Mouse (Mus musculus) regulatory T cell (primary cell): ENCODE data around the gene Ap1m1.

Experiments
- in situ Hi-C: fragments of 300-600 bp; cut with MboI, MseI; formaldehyde crosslinking; loops from one replicate; pipeline ENCODE4 v1.15.1; 2025; ENCODE audit warnings: high pct_unique_total_duplicates

Gene Ap1m1

GRCm38 (mm10) chr8:72289051-72289450 is 49.2 kb downstream of the Ap1m1 start:
- in situ Hi-C loops, result no loop called here

- in situ Hi-C loops, result no loop called here
Observed at GRCm38 (mm10) chr8:72291104-72291503, 51.3 kb downstream of the Ap1m1 start.

GRCm38 (mm10) chr8:72293309-72293708 is 53.5 kb downstream of the Ap1m1 start:
- in situ Hi-C loops, result no loop called here

- in situ Hi-C loops, result no loop called here
Observed at GRCm38 (mm10) chr8:72295125-72295524, 55.3 kb downstream of the Ap1m1 start.

- in situ Hi-C loops, result no loop called here
Observed at GRCm38 (mm10) chr8:72295679-72296078, 55.9 kb downstream of the Ap1m1 start.

- in situ Hi-C loops, result no loop called here
Observed at GRCm38 (mm10) chr8:72296561-72296960, 56.7 kb downstream of the Ap1m1 start.

- in situ Hi-C loops, result no loop called here
Observed at GRCm38 (mm10) chr8:72298928-72299327, 59.1 kb downstream of the Ap1m1 start.

GRCm38 (mm10) chr8:72300654-72301400 is 61.0 kb downstream of the Ap1m1 start:
- in situ Hi-C loops, result no loop called here

- in situ Hi-C loops, result no loop called here
Observed at GRCm38 (mm10) chr8:72301497-72301896, 61.7 kb downstream of the Ap1m1 start.

GRCm38 (mm10) chr8:72302986-72303612 is 63.3 kb downstream of the Ap1m1 start:
- in situ Hi-C loops, result no loop called here

- in situ Hi-C loops, result no loop called here
Observed at GRCm38 (mm10) chr8:72303633-72304032, 63.8 kb downstream of the Ap1m1 start.

GRCm38 (mm10) chr8:72305210-72305905 is 65.5 kb downstream of the Ap1m1 start, which contains the start of gene Gm10282:
Gm10282 (minus strand) TSS chr8:72305260.
- in situ Hi-C loops, result loop anchor here (5.0 kb wide), 1 partner anchor 38 kb away; no protein-coding TSS in a partner anchor

GRCm38 (mm10) chr8:72306913-72307312 is 67.1 kb downstream of the Ap1m1 start:
- in situ Hi-C loops, result loop anchor here (5.0 kb wide), 1 partner anchor 40 kb away; no protein-coding TSS in a partner anchor
